8 mouse cellular contexts compared by ENCODE assay signal in the genomic region with DNA sequence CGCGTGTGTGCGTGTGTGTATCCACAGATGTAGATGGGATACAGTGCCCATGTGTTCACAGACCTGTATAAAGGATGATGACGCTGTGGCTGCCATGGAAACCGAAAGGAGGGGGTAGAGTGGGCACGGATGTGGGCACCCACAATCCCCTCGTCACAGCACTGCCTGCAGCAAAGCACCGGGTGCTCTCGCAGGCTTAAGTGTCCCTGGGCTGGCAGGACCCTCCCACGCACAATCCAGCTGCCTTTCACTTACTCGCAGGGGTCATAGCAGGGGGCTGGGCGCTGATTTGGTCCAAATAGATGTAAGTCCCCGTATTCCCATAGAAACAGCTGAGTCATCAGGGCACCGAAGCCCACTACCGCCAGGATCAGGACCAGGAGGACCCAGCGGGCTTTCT. TPM values are rescaled to one million over a fixed set of nuclear protein-coding genes. Genes with fewer than 3 reads are reported as not detected.
DNase-seq lines count a peak whose midpoint lies in the region; ATAC-seq and TF ChIP-seq lines count a peak whose summit lies in the region.

No protein-coding gene starts in this region.

- no peak overlapping the region for H3K27ac ChIP-seq in hindbrain, embryonic 13.5 days
- H3K27ac ChIP-seq in hindbrain, embryonic 11.5 days (ENCODE audit: low read depth, low read length) = no peak overlapping the region
- H3K27ac ChIP-seq in bone marrow, adult 2 months (ENCODE audit: control insufficient read depth, insufficient read depth, low read depth, low read length, poor library complexity) = no peak overlapping the region
- H3K27ac ChIP-seq in limb, embryonic 13.5 days = no peak overlapping the region
- H3K27ac ChIP-seq in neural tube, embryonic 15.5 days (replicated peaks) = no peak overlapping the region

- ATAC-seq in hindbrain, embryonic 13.5 days (ENCODE audit: low FRiP score) = peak; percentile 34
- no peak; the same call in 1 of the 2 replicates for ATAC-seq in hindbrain, embryonic 11.5 days (ENCODE audit: low FRiP score)
- ATAC-seq in limb, embryonic 13.5 days (ENCODE audit: low FRiP score, low read depth) = no peak
- ATAC-seq in neural tube, embryonic 15.5 days (ENCODE audit: low FRiP score) = peak; percentile 43

- H3K36me3 ChIP-seq in hindbrain, embryonic 13.5 days = peaks cover 46% of the 10 kb centered on the region
- H3K36me3 ChIP-seq in hindbrain, embryonic 11.5 days (ENCODE audit: control insufficient read depth, insufficient read depth, low read length) = peaks cover 2% of the 10 kb centered on the region
- H3K36me3 ChIP-seq in limb, embryonic 13.5 days = peaks cover 43% of the 10 kb centered on the region
- H3K36me3 ChIP-seq in neural tube, embryonic 15.5 days = peaks cover 35% of the 10 kb centered on the region

- peak overlapping the region; percentile 77 for H3K4me2 ChIP-seq in hindbrain, embryonic 13.5 days
- H3K4me2 ChIP-seq in hindbrain, embryonic 11.5 days (replicated peaks; ENCODE audit: low read depth, low read length) = no peak overlapping the region
- peak overlapping the region; percentile 91 for H3K4me2 ChIP-seq in limb, embryonic 13.5 days (replicated peaks)
- peak overlapping the region; percentile 89 for H3K4me2 ChIP-seq in neural tube, embryonic 15.5 days

- 67% methylated on average over 16 of the region's 16 CpGs for WGBS in hindbrain, embryonic 13.5 days
- 77% methylated on average over 16 of the region's 16 CpGs for WGBS in hindbrain, embryonic 11.5 days
- WGBS in bone marrow, adult 2 months = 8% methylated on average over 16 of the region's 16 CpGs
- WGBS in limb, embryonic 13.5 days = 82% methylated on average over 16 of the region's 16 CpGs
- WGBS in neural tube, embryonic 15.5 days = 58% methylated on average over 16 of the region's 16 CpGs

- H3K4me3 ChIP-seq in hindbrain, embryonic 13.5 days = peak overlapping the region; percentile 53
- H3K4me3 ChIP-seq in hindbrain, embryonic 11.5 days (ENCODE audit: low read depth, low read length) = no peak overlapping the region
- H3K4me3 ChIP-seq in bone marrow, adult 2 months (replicated peaks; ENCODE audit: control insufficient read depth, low read depth, low read length) = peak overlapping the region; percentile 10
- no peak overlapping the region for H3K4me3 ChIP-seq in limb, embryonic 13.5 days
- H3K4me3 ChIP-seq in neural tube, embryonic 15.5 days (replicated peaks) = peak overlapping the region; percentile 62

- H3K9ac ChIP-seq in hindbrain, embryonic 13.5 days = peak overlapping the region; percentile 74
- H3K9ac ChIP-seq in hindbrain, embryonic 11.5 days (ENCODE audit: low read depth, low read length) = no peak overlapping the region
- H3K9ac ChIP-seq in limb, embryonic 13.5 days = no peak overlapping the region
- H3K9ac ChIP-seq in neural tube, embryonic 15.5 days (replicated peaks) = peak overlapping the region; percentile 74

- DNase-seq in hindbrain, embryonic 11.5 days (ENCODE audit: low spot score) = no peak
- DNase-seq in frontal cortex, postnatal 36 days (ENCODE audit: low spot score in 2 of 2) = peak; percentile 85 to 95
- no peak for DNase-seq in c-Kit-positive CD71-positive TER-119-positive erythroid progenitor cells, embryonic 14.5 days (ENCODE audit: low spot score)
- DNase-seq in urinary bladder, postnatal 25 days (ENCODE audit: low spot score) = no peak

- no peaks in the 10 kb centered on the region for H3K27me3 ChIP-seq in hindbrain, embryonic 13.5 days
- no peaks in the 10 kb centered on the region for H3K27me3 ChIP-seq in hindbrain, embryonic 11.5 days (ENCODE audit: control insufficient read depth, insufficient read depth, low read length)
- no peaks in the 10 kb centered on the region for H3K27me3 ChIP-seq in limb, embryonic 13.5 days
- H3K27me3 ChIP-seq in neural tube, embryonic 15.5 days (replicated peaks) = no peaks in the 10 kb centered on the region

- no peaks in the 10 kb centered on the region for H3K9me3 ChIP-seq in hindbrain, embryonic 13.5 days
- H3K9me3 ChIP-seq in hindbrain, embryonic 11.5 days (ENCODE audit: control insufficient read depth, low read length) = no peaks in the 10 kb centered on the region
- no peaks in the 10 kb centered on the region for H3K9me3 ChIP-seq in limb, embryonic 13.5 days
- H3K9me3 ChIP-seq in neural tube, embryonic 15.5 days (replicated peaks) = no peaks in the 10 kb centered on the region

- peaks cover 16% of the 10 kb centered on the region for H3K4me1 ChIP-seq in hindbrain, embryonic 13.5 days (replicated peaks)
- H3K4me1 ChIP-seq in hindbrain, embryonic 11.5 days (replicated peaks; ENCODE audit: control insufficient read depth, insufficient read depth, low read length) = no peaks in the 10 kb centered on the region
- peaks cover 6% of the 10 kb centered on the region for H3K4me1 ChIP-seq in bone marrow, adult 2 months (ENCODE audit: control insufficient read depth, insufficient read depth, low read length)
- H3K4me1 ChIP-seq in limb, embryonic 13.5 days = peaks cover 13% of the 10 kb centered on the region
- peaks cover 20% of the 10 kb centered on the region for H3K4me1 ChIP-seq in neural tube, embryonic 15.5 days

- peak; percentile 38; the same call in 1 of the 2 replicates for TF ChIP-seq POLR2A in bone marrow, adult 2 months (IDR thresholded peaks at IDR 0.05; ENCODE audit: borderline replicate concordance, control insufficient read depth, low read depth, low read length)

- TF ChIP-seq CTCF in bone marrow, adult 2 months (IDR thresholded peaks at IDR 0.05; ENCODE audit: control insufficient read depth, insufficient read depth, low read length) = no peak

RNA-seq across cellular contexts. Expression of a gene that starts 11.6 kb away (rescaled TPM):
- polyA plus RNA-seq in hindbrain, embryonic 13.5 days (2015; fragmentation: Nextera tagmentation; extraction: Ambion mirVana) = 126 TPM in 2 replicates
- polyA plus RNA-seq in hindbrain, embryonic 11.5 days (2014; fragmentation: Nextera tagmentation; extraction: Ambion mirVana) = 72.1 and 72.9 TPM in 2 replicates
- 27.9 and 52.2 TPM in 2 replicates for polyA plus RNA-seq in bone marrow, adult 2 months (2011; ENCODE audit: insufficient read depth, insufficient read length, low replicate concordance, missing spikeins)
- 94.8 and 95.0 TPM in 2 replicates for polyA plus RNA-seq in limb, embryonic 13.5 days (2015; fragmentation: Nextera tagmentation; extraction: Ambion mirVana)
- polyA plus RNA-seq in neural tube, embryonic 15.5 days (2015; fragmentation: Nextera tagmentation; extraction: Ambion mirVana) = 187 and 191 TPM in 2 replicates

RNA-seq across cellular contexts. Expression of a gene that starts 11.6 kb away (rescaled TPM):
- 32.1 and 34.0 TPM in 2 replicates for polyA plus RNA-seq in hindbrain, embryonic 13.5 days (2015; fragmentation: Nextera tagmentation; extraction: Ambion mirVana)
- polyA plus RNA-seq in hindbrain, embryonic 11.5 days (2014; fragmentation: Nextera tagmentation; extraction: Ambion mirVana) = 22.4 and 24.5 TPM in 2 replicates
- polyA plus RNA-seq in bone marrow, adult 2 months (2011; ENCODE audit: insufficient read depth, insufficient read length, low replicate concordance, missing spikeins) = 8.1 and 19.0 TPM in 2 replicates
- polyA plus RNA-seq in limb, embryonic 13.5 days (2015; fragmentation: Nextera tagmentation; extraction: Ambion mirVana) = 34.6 and 37.0 TPM in 2 replicates
- polyA plus RNA-seq in neural tube, embryonic 15.5 days (2015; fragmentation: Nextera tagmentation; extraction: Ambion mirVana) = 32.6 and 33.9 TPM in 2 replicates

RNA-seq across cellular contexts. Expression of a gene that starts 18.4 kb away (rescaled TPM):
- polyA plus RNA-seq in hindbrain, embryonic 13.5 days (2015; fragmentation: Nextera tagmentation; extraction: Ambion mirVana) = 0.77 and 0.79 TPM in 2 replicates
- polyA plus RNA-seq in hindbrain, embryonic 11.5 days (2014; fragmentation: Nextera tagmentation; extraction: Ambion mirVana) = 0.21 and 0.96 TPM in 2 replicates
- 0.45 and 0.77 TPM in 2 replicates for polyA plus RNA-seq in bone marrow, adult 2 months (2011; ENCODE audit: insufficient read depth, insufficient read length, low replicate concordance, missing spikeins)
- polyA plus RNA-seq in limb, embryonic 13.5 days (2015; fragmentation: Nextera tagmentation; extraction: Ambion mirVana) = 0.87 and 1.4 TPM in 2 replicates
- polyA plus RNA-seq in neural tube, embryonic 15.5 days (2015; fragmentation: Nextera tagmentation; extraction: Ambion mirVana) = 1.5 and 2.1 TPM in 2 replicates

RNA-seq across cellular contexts. Expression of a gene that starts 42.3 kb away (rescaled TPM):
- polyA plus RNA-seq in hindbrain, embryonic 13.5 days (2015; fragmentation: Nextera tagmentation; extraction: Ambion mirVana) = 1.4 and 1.5 TPM in 2 replicates
- 0.53 and 1.0 TPM in 2 replicates for polyA plus RNA-seq in hindbrain, embryonic 11.5 days (2014; fragmentation: Nextera tagmentation; extraction: Ambion mirVana)
- 0.79 and 3.4 TPM in 2 replicates for polyA plus RNA-seq in bone marrow, adult 2 months (2011; ENCODE audit: insufficient read depth, insufficient read length, low replicate concordance, missing spikeins)
- 5.2 TPM in 2 replicates for polyA plus RNA-seq in limb, embryonic 13.5 days (2015; fragmentation: Nextera tagmentation; extraction: Ambion mirVana)
- 2.0 and 2.4 TPM in 2 replicates for polyA plus RNA-seq in neural tube, embryonic 15.5 days (2015; fragmentation: Nextera tagmentation; extraction: Ambion mirVana)

RNA-seq across cellular contexts. Expression of a gene that starts 49.9 kb away (rescaled TPM):
- 68.0 and 71.0 TPM in 2 replicates for polyA plus RNA-seq in hindbrain, embryonic 13.5 days (2015; fragmentation: Nextera tagmentation; extraction: Ambion mirVana)
- 67.5 and 71.7 TPM in 2 replicates for polyA plus RNA-seq in hindbrain, embryonic 11.5 days (2014; fragmentation: Nextera tagmentation; extraction: Ambion mirVana)
- 44.5 and 71.2 TPM in 2 replicates for polyA plus RNA-seq in bone marrow, adult 2 months (2011; ENCODE audit: insufficient read depth, insufficient read length, low replicate concordance, missing spikeins)
- 114 and 117 TPM in 2 replicates for polyA plus RNA-seq in limb, embryonic 13.5 days (2015; fragmentation: Nextera tagmentation; extraction: Ambion mirVana)
- polyA plus RNA-seq in neural tube, embryonic 15.5 days (2015; fragmentation: Nextera tagmentation; extraction: Ambion mirVana) = 52.0 and 59.7 TPM in 2 replicates

Comparison
In these comparisons a context has a peak if more than half of its experiments do, and no peak if none do; other contexts are left out.
1. ATAC-seq: peak in hindbrain, embryonic 13.5 days (single experiment) and neural tube, embryonic 15.5 days (single experiment); none in hindbrain, embryonic 11.5 days (single experiment) and limb, embryonic 13.5 days (single experiment).
2. H3K4me3 ChIP-seq: peak in hindbrain, embryonic 13.5 days (single experiment), bone marrow, adult 2 months (single experiment) and neural tube, embryonic 15.5 days (single experiment); none in hindbrain, embryonic 11.5 days (single experiment) and limb, embryonic 13.5 days (single experiment).
3. H3K9ac ChIP-seq: peak in hindbrain, embryonic 13.5 days (single experiment) and neural tube, embryonic 15.5 days (single experiment); none in hindbrain, embryonic 11.5 days (single experiment) and limb, embryonic 13.5 days (single experiment).
4. DNase-seq: peak in frontal cortex, postnatal 36 days (2 of 2); none in hindbrain, embryonic 11.5 days (single experiment), c-Kit-positive CD71-positive TER-119-positive erythroid progenitor cells, embryonic 14.5 days (single experiment) and urinary bladder, postnatal 25 days (single experiment).